Mouse (Mus musculus) CH12.LX (cell line): ENCODE results near the gene Chchd6.

ENCODE experiments used
- CHD1 ChIP-seq: IDR thresholded peaks from 2 replicates; pipeline ENCODE4 v1.6.1; 2012; ENCODE audit warnings: low read depth, low read length, improper control_type of control experiment, inconsistent platforms
- CTCF ChIP-seq, 2 experiments: IDR thresholded peaks in 1 of 2; conservative IDR thresholded peaks in 1 of 2; 2 replicates each; pipeline ENCODE4 v1.5.1; 2011 to 2012; ENCODE audit warnings: low read depth in 2 of 2, low read length in 2 of 2, improper control_type of control experiment in 1 of 2, inconsistent platforms in 1 of 2, mild to moderate bottlenecking in 1 of 2, moderate library complexity in 1 of 2
- E2F4 ChIP-seq: IDR thresholded peaks from 2 replicates; pipeline ENCODE4 v1.6.1; 2011; ENCODE audit warnings: low read depth, low read length, improper control_type of control experiment; ENCODE audit not compliant: insufficient replicate concordance
- EP300 ChIP-seq: IDR thresholded peaks from 2 replicates; pipeline ENCODE4 v1.6.1; 2011; ENCODE audit warnings: low read length, improper control_type of control experiment
- ETS1 ChIP-seq: conservative IDR thresholded peaks from 2 replicates; pipeline ENCODE4 v1.6.1; 2012; ENCODE audit warnings: low read depth, mild to moderate bottlenecking, inconsistent platforms, low read length, improper control_type of control experiment, moderate library complexity
- MAX ChIP-seq: IDR thresholded peaks from 2 replicates; pipeline ENCODE4 v1.6.1; 2011; ENCODE audit warnings: low read length, improper control_type of control experiment
- MEF2A ChIP-seq: IDR thresholded peaks from 2 replicates; pipeline ENCODE4 v1.6.1; 2014; ENCODE audit warnings: low read depth, mild to moderate bottlenecking, inconsistent platforms, low read length, improper control_type of control experiment, borderline replicate concordance
- NELFE ChIP-seq: IDR thresholded peaks from 2 replicates; pipeline ENCODE4 v1.6.1; 2011; ENCODE audit warnings: low read depth, low read length, improper control_type of control experiment
- POLR2A ChIP-seq: IDR thresholded peaks from 2 replicates; pipeline ENCODE4 v1.6.1; 2011; ENCODE audit warnings: low read depth, mild to moderate bottlenecking, improper control_type of control experiment, low read length
- RAD21 ChIP-seq: IDR thresholded peaks from 2 replicates; pipeline ENCODE4 v1.6.1; 2011; ENCODE audit warnings: low read depth, mild to moderate bottlenecking, low read length, improper control_type of control experiment, moderate library complexity
- SMC3 ChIP-seq: IDR thresholded peaks from 2 replicates; pipeline ENCODE4 v1.6.1; 2011; ENCODE audit warnings: low read depth, low read length, improper control_type of control experiment
- USF2 ChIP-seq: conservative IDR thresholded peaks from 2 replicates; pipeline ENCODE4 v1.6.1; 2011; ENCODE audit warnings: low read depth, low read length, improper control_type of control experiment

DNA sequence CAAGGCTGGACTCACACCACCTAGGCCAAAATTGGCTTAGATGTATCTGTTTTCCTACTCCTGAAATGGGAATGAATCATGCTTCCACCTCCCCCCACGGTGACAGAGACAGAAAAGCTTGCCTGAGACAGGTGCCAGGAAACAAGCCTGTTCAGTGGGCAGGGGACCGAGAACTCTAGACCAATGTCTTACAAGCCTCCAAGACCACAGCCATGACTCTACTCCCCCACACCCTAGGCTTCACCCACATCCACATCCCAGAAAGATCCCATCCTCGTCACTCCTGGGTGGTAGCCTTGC, 250.0 kb downstream of the Chchd6 start:
- TF ChIP-seq CHD1 (no peak), ETS1 (no peak), NELFE (no peak), SMC3 (no peak), E2F4 (no peak), CTCF (conservative IDR thresholded peaks at IDR 0.05 in 1 of 2, IDR thresholded peaks at IDR 0.05 in 1 of 2; ENCODE audit: low read depth in 2 of 2, low read length in 2 of 2) (no peak), RAD21 (no peak), POLR2A (no peak), EP300 (no peak), MEF2A (no peak), MAX (no peak), USF2 (no peak)
